Mouse (Mus musculus) neural tube, embryonic 11.5 days (tissue): Measurements from ENCODE around the gene Sypl2. TPM values are rescaled to one million over a fixed set of nuclear protein-coding genes. Genes with fewer than 3 reads are reported as not detected.

ENCODE experiments used
- ATAC-seq: fragments of 200-750 bp; cut with Nextera tagmentation; 2 replicates; pipeline ENCODE4 v1.8.0; 2017; ENCODE audit warnings: moderate number of reproducible peaks, mild to moderate bottlenecking, moderate TSS enrichment, moderate library complexity; ENCODE audit not compliant: insufficient read depth, low FRiP score, low TSS enrichment
- DNase-seq: peaks from one replicate; pipeline ENCODE4 v3.0.0-alpha.2; 2015; ENCODE audit warnings: low spot score
- H3K27ac ChIP-seq: fragments of 300-500 bp; sonication (generic); 2 replicates; pipeline ENCODE4 v1.5.1; 2014; ENCODE audit warnings: low read depth, mild to moderate bottlenecking, low read length
- H3K27me3 ChIP-seq: fragments of 300-500 bp; sonication (generic); 2 replicates; pipeline ENCODE4 v1.6.1; 2014; ENCODE audit warnings: mild to moderate bottlenecking, low read length, mixed read lengths; ENCODE audit not compliant: control insufficient read depth, insufficient read depth
- H3K36me3 ChIP-seq: fragments of 300-500 bp; sonication (generic); 2 replicates; pipeline ENCODE4 v1.6.1; 2014; ENCODE audit warnings: mild to moderate bottlenecking, low read length, moderate library complexity, mixed read lengths; ENCODE audit not compliant: control insufficient read depth, insufficient read depth
- H3K4me1 ChIP-seq: fragments of 300-500 bp; sonication (generic); 2 replicates; pipeline ENCODE4 v1.6.1; 2014; ENCODE audit warnings: low read length, mixed read lengths; ENCODE audit not compliant: control insufficient read depth, insufficient read depth
- H3K4me2 ChIP-seq: fragments of 300-500 bp; sonication (generic); 2 replicates; pipeline ENCODE4 v1.6.1; 2014; ENCODE audit warnings: low read depth, mild to moderate bottlenecking, moderate library complexity
- H3K4me3 ChIP-seq: fragments of 300-500 bp; sonication (generic); 2 replicates; pipeline ENCODE4 v1.5.1; 2014; ENCODE audit warnings: low read depth, low read length
- H3K9ac ChIP-seq: fragments of 300-500 bp; sonication (generic); 2 replicates; pipeline ENCODE4 v1.6.1; 2014; ENCODE audit warnings: mild to moderate bottlenecking, low read length
- H3K9me3 ChIP-seq: fragments of 300-500 bp; sonication (generic); 2 replicates; pipeline ENCODE4 v1.6.1; 2016; ENCODE audit warnings: low read length; ENCODE audit not compliant: control insufficient read depth
- WGBS: fragments of 180-500 bp; shearing (Covaris S2); extraction: QIAGEN DNeasy Blood & Tissue Kit; methylation state at CpG from one replicate; pipeline ENCODE4 v1.1.7; 2014; 5-methylcytosine and 5-hydroxymethylcytosine counted together
- polyA plus RNA-seq: library from polyadenylated mRNA; unstranded; fragments of >200 nt; fragmentation: Nextera tagmentation; extraction: Ambion mirVana; gene quantifications from 2 replicates; pipeline ENCODE4 v1.2.1, GENCODE M21; 2014

Sypl2 gene
- polyA plus RNA-seq, 1 experiment from 2014 or later = 0.46 TPM

GRCm38 (mm10) chr3:108174672-108175531 is 51.5 kb downstream of the Sypl2 start:
- Histone ChIP-seq H3K4me3 (no peak overlapping the region), H3K4me1 (0 out of 2 replicates have a peak, but pooled peaks cover 5% of the 10 kb centered on the region), H3K36me3 (no peaks in the 10 kb centered on the region), H3K27me3 (no peaks in the 10 kb centered on the region), H3K4me2 (no peak overlapping the region), H3K27ac (peak overlapping the region; percentile 49), H3K9me3 (no peaks in the 10 kb centered on the region), H3K9ac (0 out of 2 replicates have a peak overlapping the region, but pooled peaks have one; percentile 15)
- 0 out of 2 replicates have a peak, but pooled peaks have one; percentile 48 for ATAC-seq
- 23% methylated on average over 13 of the region's 14 CpGs for WGBS
- DNase-seq = no peak

GRCm38 (mm10) chr3:108169199-108169598 is 57.2 kb downstream of the Sypl2 start:
- ATAC-seq (no peak), DNase-seq (no peak)
- Histone ChIP-seq H3K4me2 (no peak overlapping the region), H3K36me3 (no peaks in the 10 kb centered on the region), H3K4me3 (no peak overlapping the region), H3K27ac (0 out of 2 replicates have a peak overlapping the region, but pooled peaks have one; percentile 39), H3K27me3 (no peaks in the 10 kb centered on the region), H3K9me3 (no peaks in the 10 kb centered on the region), H3K9ac (no peak overlapping the region), H3K4me1 (peaks cover 25% of the 10 kb centered on the region)
- WGBS = 45% methylated on average over 3 of the region's 3 CpGs

GRCm38 (mm10) chr3:108167499-108167898 is 58.9 kb downstream of the Sypl2 start:
- H3K4me2 ChIP-seq = no peak overlapping the region
- WGBS = 42% methylated on average over 14 of the region's 14 CpGs
- no peaks in the 10 kb centered on the region for H3K9me3 ChIP-seq
- H3K4me3 ChIP-seq = no peak overlapping the region
- H3K4me1 ChIP-seq = peaks cover 25% of the 10 kb centered on the region
- H3K36me3 ChIP-seq = no peaks in the 10 kb centered on the region
- ATAC-seq = no peak
- DNase-seq = peak; percentile 25
- H3K27me3 ChIP-seq = no peaks in the 10 kb centered on the region
- peak overlapping the region; percentile 22; the same call in 1 of the 2 replicates for H3K9ac ChIP-seq
- peak overlapping the region; percentile 82; the same call in 1 of the 2 replicates for H3K27ac ChIP-seq

- H3K9me3 ChIP-seq = no peaks in the 10 kb centered on the region
- no peaks in the 10 kb centered on the region for H3K27me3 ChIP-seq
- 2% methylated on average over 9 of the region's 11 CpGs for WGBS
- no peak overlapping the region for H3K9ac ChIP-seq
- peak overlapping the region; percentile 82 for H3K27ac ChIP-seq
- peaks cover 25% of the 10 kb centered on the region for H3K4me1 ChIP-seq
- ATAC-seq = peak; percentile 68
- DNase-seq = peak; percentile 83
- H3K36me3 ChIP-seq = no peaks in the 10 kb centered on the region
- no peak overlapping the region for H3K4me3 ChIP-seq
- H3K4me2 ChIP-seq = 0 out of 2 replicates have a peak overlapping the region, but pooled peaks have one; percentile 7
These were observed 59.8 kb downstream of the Sypl2 start for GRCm38 (mm10) chr3:108166486-108167211.

GRCm38 (mm10) chr3:108165532-108166315 is 60.7 kb downstream of the Sypl2 start:
- Histone ChIP-seq H3K9ac (peak overlapping the region; percentile 18; the same call in 1 of the 2 replicates), H3K4me2 (no peak overlapping the region), H3K27ac (peak overlapping the region; percentile 82), H3K36me3 (no peaks in the 10 kb centered on the region), H3K9me3 (no peaks in the 10 kb centered on the region), H3K27me3 (no peaks in the 10 kb centered on the region), H3K4me3 (no peak overlapping the region), H3K4me1 (peaks cover 25% of the 10 kb centered on the region)
- 20% methylated on average over 10 of the region's 10 CpGs for WGBS
- no peak for DNase-seq
- ATAC-seq = peak; percentile 17

- ATAC-seq (peak; percentile 49; the same call in 1 of the 2 replicates), DNase-seq (peak; percentile 88)
- WGBS = 29% methylated on average over 9 of the region's 9 CpGs
- H3K36me3 ChIP-seq = no peaks in the 10 kb centered on the region
- no peak overlapping the region for H3K4me3 ChIP-seq
- H3K9me3 ChIP-seq = no peaks in the 10 kb centered on the region
- H3K27ac ChIP-seq = 0 out of 2 replicates have a peak overlapping the region, but pooled peaks have one; percentile 82
- H3K4me2 ChIP-seq = no peak overlapping the region
- H3K27me3 ChIP-seq = no peaks in the 10 kb centered on the region
- no peak overlapping the region for H3K9ac ChIP-seq
- H3K4me1 ChIP-seq = peaks cover 25% of the 10 kb centered on the region
These were observed 61.6 kb downstream of the Sypl2 start for GRCm38 (mm10) chr3:108164807-108165206.

GRCm38 (mm10) chr3:108164091-108164490 is 62.4 kb downstream of the Sypl2 start:
- 69% methylated on average over 5 of the region's 5 CpGs for WGBS
- no peaks in the 10 kb centered on the region for H3K36me3 ChIP-seq
- H3K9ac ChIP-seq = no peak overlapping the region
- H3K4me2 ChIP-seq = no peak overlapping the region
- H3K27me3 ChIP-seq = no peaks in the 10 kb centered on the region
- ATAC-seq = no peak
- no peak overlapping the region for H3K27ac ChIP-seq
- no peaks in the 10 kb centered on the region for H3K9me3 ChIP-seq
- DNase-seq = no peak
- no peak overlapping the region for H3K4me3 ChIP-seq
- peaks cover 21% of the 10 kb centered on the region for H3K4me1 ChIP-seq
